Mouse (Mus musculus) intestine, embryonic 14.5 days (tissue): ENCODE measurements around the gene Cybrd1. TPM values are rescaled to one million over a fixed set of nuclear protein-coding genes. Genes with fewer than 3 reads are reported as not detected.

Source experiments
- ATAC-seq: fragments of 200-750 bp; cut with Nextera tagmentation; replicated peaks from 2 replicates; pipeline ENCODE4 v1.8.0; 2017; ENCODE audit warnings: low read depth, moderate number of reproducible peaks, moderate TSS enrichment, moderate library complexity; ENCODE audit not compliant: low FRiP score, low TSS enrichment
- DNase-seq: peaks from one replicate; pipeline ENCODE4 v3.0.0-alpha.2; 2018; ENCODE audit warnings: low spot score
- H3K27ac ChIP-seq: fragments of 300-500 bp; sonication (generic); 2 replicates; pipeline ENCODE4 v1.5.1; 2014; ENCODE audit warnings: low read depth, mild to moderate bottlenecking, control low read depth
- H3K27me3 ChIP-seq: fragments of 300-500 bp; sonication (generic); replicated peaks from 2 replicates; pipeline ENCODE4 v1.6.1; 2014; ENCODE audit warnings: low read length, control low read depth; ENCODE audit not compliant: control insufficient read depth, insufficient read depth
- H3K36me3 ChIP-seq: fragments of 300-500 bp; sonication (generic); 2 replicates; pipeline ENCODE4 v1.6.1; 2014; ENCODE audit warnings: low read length, control low read depth; ENCODE audit not compliant: control insufficient read depth, insufficient read depth
- H3K4me1 ChIP-seq: fragments of 300-500 bp; sonication (generic); replicated peaks from 2 replicates; pipeline ENCODE4 v1.6.1; 2014; ENCODE audit warnings: low read length, control low read depth, mixed read lengths; ENCODE audit not compliant: control insufficient read depth, insufficient read depth
- H3K4me2 ChIP-seq: fragments of 300-500 bp; sonication (generic); 2 replicates; pipeline ENCODE4 v1.6.1; 2014; ENCODE audit warnings: low read length
- H3K4me3 ChIP-seq: fragments of 300-500 bp; sonication (generic); 2 replicates; pipeline ENCODE4 v1.5.1; 2014; ENCODE audit warnings: low read depth, low read length, control low read depth, mixed read lengths
- H3K9ac ChIP-seq: fragments of 300-500 bp; sonication (generic); 2 replicates; pipeline ENCODE4 v1.6.1; 2014; ENCODE audit warnings: mild to moderate bottlenecking, low read length
- H3K9me3 ChIP-seq: fragments of 300-500 bp; sonication (generic); 2 replicates; pipeline ENCODE4 v1.6.1; 2016; ENCODE audit warnings: low read length, control low read depth; ENCODE audit not compliant: control insufficient read depth
- WGBS: fragments of 180-500 bp; shearing (Covaris S2); extraction: QIAGEN DNeasy Blood & Tissue Kit; methylation state at CpG from one replicate; pipeline ENCODE4 v1.1.7; 2014; 5-methylcytosine and 5-hydroxymethylcytosine counted together
- polyA plus RNA-seq: library from polyadenylated mRNA; unstranded; fragments of >200 nt; fragmentation: Nextera tagmentation; extraction: Ambion mirVana; gene quantifications from 2 replicates; pipeline ENCODE4 v1.2.1, GENCODE M21; 2014

Gene Cybrd1
- polyA plus RNA-seq, 1 experiment from 2014 or later: 4.9 TPM

DNA sequence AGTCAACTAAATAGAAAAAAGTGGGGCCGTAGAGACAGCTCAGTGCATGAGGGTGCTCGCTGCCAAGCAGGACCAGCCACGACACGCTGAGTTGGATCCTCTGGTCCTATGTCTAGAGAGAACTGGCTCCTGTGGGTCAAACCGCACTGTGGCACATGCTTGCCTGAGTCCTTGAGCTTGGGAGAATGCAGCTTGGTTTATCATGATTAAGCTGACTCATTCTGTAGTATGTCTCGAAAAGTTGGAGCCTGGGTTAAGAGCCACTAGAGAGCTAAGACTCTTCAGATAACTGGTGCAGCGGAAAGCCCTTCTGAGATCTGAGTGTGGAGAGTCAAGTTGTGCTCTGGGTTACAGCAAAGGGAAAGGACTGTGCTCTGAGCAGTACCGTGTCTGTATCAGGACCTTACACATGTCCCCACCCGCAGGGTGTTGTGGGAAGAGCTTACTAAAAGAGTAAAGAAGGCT, 16.4 kb downstream of the Cybrd1 start:
- ATAC-seq (no peak), DNase-seq (no peak)
- H3K9me3 ChIP-seq: 0 out of 2 replicates have a peak, but pooled peaks cover 2% of the 10 kb centered on the region
- peaks cover 7% of the 10 kb centered on the region for H3K36me3 ChIP-seq
- H3K4me2 ChIP-seq: no peak overlapping the region
- H3K27me3 ChIP-seq: no peaks in the 10 kb centered on the region
- no peak overlapping the region for H3K9ac ChIP-seq
- H3K4me1 ChIP-seq: no peaks in the 10 kb centered on the region
- WGBS: 85% methylated on average over 9 of the region's 9 CpGs
- H3K27ac ChIP-seq: no peak overlapping the region
- no peak overlapping the region for H3K4me3 ChIP-seq

DNA sequence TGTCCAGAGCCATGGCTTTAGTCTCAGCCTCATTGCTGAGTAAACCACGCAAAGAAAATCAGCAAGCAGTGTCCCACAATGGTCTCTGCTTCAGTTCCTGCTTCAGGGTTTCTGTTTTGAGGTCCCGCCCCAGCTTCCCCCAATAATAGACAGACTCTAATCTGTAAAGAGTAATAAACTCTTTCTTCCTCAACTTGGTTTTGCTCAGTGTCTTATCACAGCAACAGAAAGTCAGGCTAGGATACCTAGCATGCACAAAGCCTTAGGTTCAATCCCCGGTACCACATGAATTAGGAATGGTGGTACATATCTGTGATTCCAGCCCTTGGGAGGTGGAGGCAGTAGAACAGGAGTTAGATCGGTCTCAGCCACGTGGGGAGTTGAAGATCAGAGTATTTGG, 17.1 kb downstream of the Cybrd1 start:
- Histone ChIP-seq H3K27ac (no peak overlapping the region), H3K4me2 (no peak overlapping the region), H3K36me3 (peaks cover 7% of the 10 kb centered on the region), H3K9ac (no peak overlapping the region), H3K4me1 (no peaks in the 10 kb centered on the region), H3K4me3 (no peak overlapping the region), H3K9me3 (0 out of 2 replicates have a peak, but pooled peaks cover 2% of the 10 kb centered on the region), H3K27me3 (no peaks in the 10 kb centered on the region)
- ATAC-seq (no peak), DNase-seq (no peak)
- 76% methylated on average over 5 of the region's 5 CpGs for whole genome bisulfite sequencing

DNA sequence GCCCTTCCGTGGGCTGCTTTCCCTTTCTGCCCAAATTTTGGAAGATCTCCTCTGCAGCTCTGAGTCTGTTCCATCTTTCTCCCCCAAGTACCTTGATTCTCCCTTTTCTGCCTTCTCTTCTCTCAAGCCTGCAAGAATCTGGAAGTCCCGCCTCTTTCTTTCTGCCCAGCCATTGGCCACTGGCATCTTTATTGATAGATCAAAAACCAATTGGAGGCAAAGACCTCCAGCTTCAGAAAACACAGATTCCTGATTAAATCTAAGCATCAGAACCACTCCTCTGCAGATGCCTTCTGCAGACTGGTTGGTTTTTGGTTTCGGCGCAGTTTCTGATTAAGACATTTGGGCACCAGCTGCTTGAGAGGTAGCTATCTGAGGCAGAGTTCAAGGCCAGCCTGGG, 22.9 kb downstream of the Cybrd1 start:
- WGBS: 74% methylated on average over 4 of the region's 4 CpGs

GRCm38 (mm10) chr2:71142410-71142809, 24.7 kb downstream of the Cybrd1 start:
- no peak for DNase-seq
- Histone ChIP-seq H3K9me3 (no peaks in the 10 kb centered on the region), H3K36me3 (peaks cover 7% of the 10 kb centered on the region), H3K27me3 (no peaks in the 10 kb centered on the region), H3K4me2 (no peak overlapping the region), H3K9ac (no peak overlapping the region), H3K4me3 (no peak overlapping the region), H3K4me1 (no peaks in the 10 kb centered on the region), H3K27ac (no peak overlapping the region)
- no peak for ATAC-seq
- 51% methylated on average over 7 of the region's 7 CpGs for WGBS

More for the DNA sequence above, 22.9 kb downstream of the Cybrd1 start:
- Histone ChIP-seq H3K27me3 (no peaks in the 10 kb centered on the region), H3K9me3 (0 out of 2 replicates have a peak, but pooled peaks cover 2% of the 10 kb centered on the region), H3K4me3 (no peak overlapping the region), H3K27ac (no peak overlapping the region), H3K4me2 (no peak overlapping the region), H3K4me1 (no peaks in the 10 kb centered on the region), H3K36me3 (peaks cover 7% of the 10 kb centered on the region), H3K9ac (no peak overlapping the region)
- ATAC-seq: no peak
- DNase-seq: no peak

GRCm38 (mm10) chr2:71145853-71146252, 28.1 kb downstream of the Cybrd1 start:
- no peak overlapping the region for H3K4me2 ChIP-seq
- H3K4me1 ChIP-seq: no peaks in the 10 kb centered on the region
- ATAC-seq (peak; percentile 21; the same call in 1 of the 2 replicates), DNase-seq (no peak)
- H3K9ac ChIP-seq: no peak overlapping the region
- H3K9me3 ChIP-seq: no peaks in the 10 kb centered on the region
- 76% methylated on average over 4 of the region's 4 CpGs for WGBS
- H3K36me3 ChIP-seq: no peaks in the 10 kb centered on the region
- no peak overlapping the region for H3K27ac ChIP-seq
- H3K27me3 ChIP-seq: no peaks in the 10 kb centered on the region
- no peak overlapping the region for H3K4me3 ChIP-seq

GRCm38 (mm10) chr2:71146266-71146665, 28.5 kb downstream of the Cybrd1 start:
- no peak overlapping the region for H3K27ac ChIP-seq
- no peak for DNase-seq

GRCm38 (mm10) chr2:71147816-71148215, 30.1 kb downstream of the Cybrd1 start:
- Histone ChIP-seq H3K27me3 (no peaks in the 10 kb centered on the region), H3K27ac (no peak overlapping the region), H3K4me3 (no peak overlapping the region), H3K4me1 (no peaks in the 10 kb centered on the region), H3K4me2 (no peak overlapping the region), H3K9ac (no peak overlapping the region), H3K36me3 (no peaks in the 10 kb centered on the region), H3K9me3 (no peaks in the 10 kb centered on the region)
- DNase-seq (no peak), ATAC-seq (no peak)
- 44% methylated on average over 6 of the region's 6 CpGs for WGBS

More at GRCm38 (mm10) chr2:71146266-71146665, 28.5 kb downstream of the Cybrd1 start:
- Histone ChIP-seq H3K4me2 (no peak overlapping the region), H3K4me3 (no peak overlapping the region), H3K27me3 (no peaks in the 10 kb centered on the region), H3K4me1 (no peaks in the 10 kb centered on the region), H3K36me3 (no peaks in the 10 kb centered on the region), H3K9me3 (no peaks in the 10 kb centered on the region), H3K9ac (no peak overlapping the region)
- WGBS: 28% methylated on average over 3 of the region's 3 CpGs
- peak; percentile 78 for ATAC-seq

GRCm38 (mm10) chr2:71152170-71152569, 34.4 kb downstream of the Cybrd1 start:
- WGBS: 93% methylated on average over 4 of the region's 4 CpGs
- H3K27ac ChIP-seq: no peak overlapping the region
- no peak overlapping the region for H3K9ac ChIP-seq
- no peaks in the 10 kb centered on the region for H3K9me3 ChIP-seq
- DNase-seq: no peak
- H3K4me1 ChIP-seq: no peaks in the 10 kb centered on the region
- no peaks in the 10 kb centered on the region for H3K27me3 ChIP-seq
- H3K4me3 ChIP-seq: no peak overlapping the region
- ATAC-seq: no peak
- H3K4me2 ChIP-seq: no peak overlapping the region
- H3K36me3 ChIP-seq: no peaks in the 10 kb centered on the region

DNA sequence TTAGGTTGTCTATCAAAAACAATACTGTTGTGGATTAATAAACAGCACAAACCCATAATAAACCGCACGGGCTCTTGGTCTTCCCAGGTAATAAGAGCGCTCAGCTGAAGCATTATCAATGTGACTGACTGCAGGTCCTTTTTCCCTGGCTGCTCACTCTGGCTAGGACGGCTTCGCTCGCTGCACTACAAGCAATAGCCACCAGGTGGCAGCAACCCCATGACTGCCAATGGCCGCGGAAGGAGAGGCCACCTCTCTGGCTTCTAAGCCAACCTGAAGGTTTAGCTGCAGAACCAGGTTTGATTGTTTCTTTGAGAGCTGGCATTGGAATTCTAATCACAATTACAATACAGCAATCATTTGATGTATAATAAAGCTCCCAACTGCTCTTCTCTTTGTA, 37.8 kb downstream of the Cybrd1 start:
- Histone ChIP-seq H3K4me2 (no peak overlapping the region), H3K4me1 (no peaks in the 10 kb centered on the region), H3K4me3 (no peak overlapping the region), H3K9me3 (no peaks in the 10 kb centered on the region), H3K9ac (no peak overlapping the region), H3K36me3 (no peaks in the 10 kb centered on the region), H3K27me3 (no peaks in the 10 kb centered on the region), H3K27ac (no peak overlapping the region)
- WGBS: 7% methylated on average over 8 of the region's 8 CpGs
- peak; percentile 98 for DNase-seq
- ATAC-seq: no peak
